Mouse (Mus musculus) embryonic fibroblast, embryonic 13.5 days (primary cell): ENCODE results near the gene Cdiptos. TPM values are rescaled to one million over a fixed set of nuclear protein-coding genes. Genes with fewer than 3 reads are reported as not detected.
A peak's percentile ranks its signal among the peaks of the same experiment; 100 is the strongest.

Experiments
- H3K27ac ChIP-seq: 2 replicates; pipeline ENCODE4 v1.5.1; 2012; ENCODE audit warnings: low read length, control low read depth, inconsistent platforms; ENCODE audit not compliant: insufficient read depth
- H3K4me1 ChIP-seq: 2 replicates; pipeline ENCODE4 v1.6.1; 2011; ENCODE audit warnings: low read length; ENCODE audit not compliant: control insufficient read depth, insufficient read depth
- H3K4me3 ChIP-seq: 2 replicates; pipeline ENCODE4 v1.5.1; 2011; ENCODE audit warnings: mild to moderate bottlenecking, control low read depth, low read length; ENCODE audit not compliant: insufficient read depth
- CTCF ChIP-seq: IDR thresholded peaks from 2 replicates; pipeline ENCODE4 v1.5.1; 2011; ENCODE audit warnings: mild to moderate bottlenecking, control low read depth, low read length, moderate library complexity, borderline replicate concordance; ENCODE audit not compliant: insufficient read depth
- POLR2A ChIP-seq: IDR thresholded peaks from 2 replicates; pipeline ENCODE4 v1.6.1; 2011; ENCODE audit warnings: low read depth, mild to moderate bottlenecking, control low read depth, low read length, moderate library complexity
- polyA plus RNA-seq: library from polyadenylated mRNA; stranded (reverse); fragments of >200 nt; gene quantifications from 2 replicates; pipeline ENCODE4 v1.2.4, GENCODE M21; 2011; ENCODE audit warnings: low read depth; ENCODE audit not compliant: missing spikeins, insufficient read length

Cdiptos gene
- 1.7 TPM in 1 of 2 replicates, not detected in the other for polyA plus RNA-seq

DNA sequence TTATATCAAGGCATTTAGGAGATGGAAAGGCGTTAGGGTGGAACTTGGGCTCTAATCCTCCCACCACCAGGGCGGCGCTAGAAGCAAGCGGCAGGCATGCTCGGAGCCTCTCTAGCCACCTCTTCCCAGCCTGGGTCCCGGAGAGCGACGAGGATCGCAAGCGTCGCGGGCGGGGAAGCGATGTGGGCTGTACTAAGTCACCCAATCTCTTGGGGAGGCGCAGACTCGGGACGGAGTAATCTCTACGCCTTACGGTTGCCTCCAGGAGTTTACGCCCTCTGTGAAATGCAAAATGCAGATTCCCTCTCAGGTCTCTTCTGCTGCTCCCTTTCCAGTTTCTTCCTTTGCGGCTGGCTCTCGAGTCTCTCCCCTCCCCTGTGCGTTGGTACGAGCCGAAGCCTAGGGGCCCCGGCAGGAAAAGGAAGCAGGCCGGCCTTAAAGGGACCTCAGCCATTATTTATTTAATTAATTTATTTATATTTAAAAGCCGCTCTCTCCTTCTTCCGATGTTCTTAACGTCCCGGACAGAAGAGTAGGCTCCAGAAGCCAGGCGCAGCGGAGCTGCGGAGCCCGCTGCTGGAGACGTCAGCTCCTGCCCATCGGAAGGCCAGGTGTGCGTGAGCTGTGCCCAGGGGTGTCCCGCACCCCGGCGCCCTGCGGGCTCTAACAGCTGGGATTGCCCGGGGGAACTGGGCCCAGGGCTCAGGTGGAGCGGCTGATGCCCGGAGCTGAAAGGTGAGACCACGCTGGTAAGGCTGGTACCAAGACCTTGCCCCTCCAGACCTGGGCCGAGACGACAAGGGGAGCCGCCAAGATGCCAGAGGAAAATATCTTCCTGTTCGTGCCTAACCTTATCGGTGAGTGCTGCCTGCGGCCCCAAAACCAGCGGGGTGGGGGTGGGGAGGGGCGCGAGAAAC lies at the start of gene Cdiptos:
Cdiptos (minus strand) TSS at position 149 of the 917 bp plus-strand sequence.
- Histone ChIP-seq H3K4me3 (peak within 1 kb of the TSS; percentile 98), H3K4me1 (no peaks in the 10 kb centered on the region), H3K27ac (peak within 1 kb of the TSS; percentile 97)
- TF ChIP-seq POLR2A (0 out of 2 replicates have a peak, but pooled peaks have one; percentile 12), CTCF (peak; percentile 84)

DNA sequence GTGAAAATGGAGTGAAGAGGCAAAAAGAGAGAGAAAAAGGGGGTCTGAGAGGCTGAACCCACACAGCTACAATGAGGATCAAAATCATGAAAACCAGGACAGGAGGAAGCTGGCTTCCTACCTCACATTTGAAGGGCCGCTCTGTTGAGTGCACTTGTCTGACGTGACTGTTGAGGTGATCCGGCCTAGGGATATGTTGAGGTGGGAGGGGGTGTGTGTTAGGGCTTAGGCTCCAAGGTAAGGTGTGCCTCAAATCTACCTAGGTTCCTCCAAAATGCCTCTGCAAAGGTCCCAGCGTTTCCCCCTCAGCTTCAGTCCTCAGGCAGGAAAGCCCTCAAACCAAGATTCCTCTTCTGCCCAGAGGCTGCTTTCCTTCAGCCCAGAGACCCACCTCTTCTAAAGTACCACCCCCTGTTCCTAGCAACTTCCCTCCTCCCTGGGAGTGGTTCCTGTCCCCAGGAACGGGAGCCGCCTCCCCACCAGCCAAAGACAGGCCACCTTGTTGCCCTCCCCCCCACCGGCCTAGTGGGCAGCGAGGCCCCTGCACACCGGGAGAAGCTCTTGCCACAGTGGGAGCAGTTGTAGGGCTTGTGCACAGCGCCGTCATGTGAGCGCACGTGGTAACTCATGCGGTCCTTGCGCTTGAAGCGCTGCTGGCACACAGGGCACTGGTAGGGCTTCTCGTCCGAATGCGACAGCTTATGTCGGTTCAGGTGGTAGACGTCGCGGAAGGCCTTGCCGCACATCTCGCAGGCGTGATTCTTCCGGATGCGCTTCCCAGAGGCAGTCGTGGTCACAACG lies 49.1 kb upstream of the Cdiptos start:
- peak overlapping the region; percentile 73 for H3K4me3 ChIP-seq
- peaks cover 8% of the 10 kb centered on the region for H3K4me1 ChIP-seq
- peak overlapping the region; percentile 94 for H3K27ac ChIP-seq
- TF ChIP-seq POLR2A (peak; percentile 81), CTCF (peak; percentile 82; the same call in 1 of the 2 replicates)

DNA sequence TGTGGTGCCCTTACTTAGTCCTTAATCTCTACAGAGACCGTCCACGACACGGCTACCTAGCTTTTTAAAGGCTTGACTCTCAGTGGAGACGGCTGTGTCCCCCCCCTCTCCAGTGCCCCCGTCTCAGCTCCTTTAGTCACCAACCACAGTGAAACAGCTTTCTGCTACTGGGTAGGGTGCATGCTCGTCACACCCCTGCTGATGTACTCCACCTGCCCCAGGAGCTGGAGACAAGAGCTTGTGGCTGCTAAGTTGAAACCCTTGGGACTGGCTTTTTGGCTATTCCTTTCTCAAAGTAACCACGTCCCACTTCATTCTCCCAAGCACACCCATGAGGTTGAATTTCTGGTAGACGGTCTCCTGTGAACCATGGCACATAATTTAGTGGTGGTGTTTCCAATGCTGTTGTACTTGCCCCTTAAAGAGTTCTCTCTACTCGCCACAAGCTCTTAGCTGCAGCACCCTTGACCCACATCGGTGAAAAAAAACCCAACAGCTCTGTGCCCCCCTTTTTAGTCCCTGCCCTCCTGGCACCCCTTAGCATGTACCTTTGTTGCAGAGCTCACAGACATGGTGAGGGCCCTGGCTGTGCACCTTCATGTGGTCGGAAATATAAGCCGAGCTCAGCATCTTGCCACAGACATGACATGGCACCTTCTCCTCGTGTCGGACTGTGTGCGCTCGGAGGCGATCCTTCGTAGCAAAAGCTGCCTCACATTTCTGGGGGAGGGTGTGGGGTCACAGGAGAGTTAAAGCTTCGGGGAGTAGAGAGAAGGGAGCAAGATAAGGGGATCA lies 48.2 kb upstream of the Cdiptos start:
- no peak for TF ChIP-seq POLR2A
- H3K4me3 ChIP-seq, result peak overlapping the region; percentile 73
- peaks cover 8% of the 10 kb centered on the region for H3K4me1 ChIP-seq
- H3K27ac ChIP-seq, result peak overlapping the region; percentile 6; the same call in 1 of the 2 replicates

DNA sequence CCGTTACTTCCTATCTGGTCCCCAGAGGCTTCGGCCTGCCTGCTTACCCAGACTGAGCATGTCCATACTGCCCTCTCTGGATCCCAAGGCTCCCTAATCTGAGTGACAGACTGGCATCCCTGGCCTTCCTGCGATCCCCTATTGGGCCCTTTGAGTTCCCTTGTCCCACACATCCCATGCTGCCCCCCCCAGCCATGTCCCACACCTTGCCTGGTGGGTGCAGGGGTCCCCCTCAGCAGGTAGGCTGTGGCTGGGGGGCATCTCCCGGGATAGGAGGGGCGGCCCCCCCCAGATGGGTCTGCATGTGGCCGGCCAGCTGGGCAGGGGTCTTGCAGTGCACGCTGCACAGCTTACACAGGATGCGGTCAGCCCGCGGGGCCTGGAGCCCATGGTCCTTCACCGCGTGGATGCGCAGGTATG lies 47.4 kb upstream of the Cdiptos start:
- 0 out of 2 replicates have a peak, but pooled peaks have one; percentile 18 for TF ChIP-seq POLR2A
- TF ChIP-seq CTCF, result no peak
- Histone ChIP-seq H3K4me1 (peaks cover 8% of the 10 kb centered on the region), H3K27ac (no peak overlapping the region), H3K4me3 (peak overlapping the region; percentile 7; the same call in 1 of the 2 replicates)

DNA sequence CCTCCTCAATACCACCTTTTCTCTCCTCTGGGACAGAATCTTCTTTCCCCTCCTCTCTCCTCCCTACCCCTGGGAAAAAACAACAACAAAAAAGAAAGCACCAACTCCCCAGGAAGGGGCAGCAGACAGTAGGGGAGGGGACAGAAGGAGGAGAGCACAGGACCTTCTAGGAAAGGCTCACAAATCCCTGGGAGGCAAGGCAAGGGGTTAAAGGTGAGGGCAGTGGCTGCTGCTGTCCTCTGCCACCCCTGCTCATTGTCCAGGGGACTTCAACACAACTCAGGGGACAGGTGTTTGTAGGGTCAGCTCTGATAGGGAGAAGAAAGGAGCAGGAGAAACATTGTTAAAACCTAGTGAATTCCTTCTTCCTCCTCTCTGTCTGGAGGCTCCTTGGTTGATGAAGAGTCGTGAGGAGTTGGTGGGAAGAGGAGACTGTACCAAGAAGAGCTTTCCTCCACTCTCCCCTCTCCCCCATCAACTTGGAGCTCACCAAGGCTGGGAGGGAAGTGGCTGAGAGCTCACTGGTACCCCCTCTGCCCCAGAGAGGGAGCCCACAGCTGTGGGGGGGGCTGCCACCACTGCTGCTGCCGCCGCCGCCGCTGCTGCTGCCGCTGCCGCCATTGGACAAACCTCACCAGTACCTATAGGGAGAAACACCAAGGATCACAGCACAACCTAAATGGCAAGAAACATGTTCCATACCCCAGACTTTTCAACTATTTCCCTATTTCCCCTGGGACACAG lies 46.8 kb upstream of the Cdiptos start:
- Histone ChIP-seq H3K4me1 (peaks cover 8% of the 10 kb centered on the region; the same call in 1 of the 2 replicates), H3K4me3 (no peak overlapping the region), H3K27ac (no peak overlapping the region)
- TF ChIP-seq POLR2A, result no peak
- TF ChIP-seq CTCF, result no peak

DNA sequence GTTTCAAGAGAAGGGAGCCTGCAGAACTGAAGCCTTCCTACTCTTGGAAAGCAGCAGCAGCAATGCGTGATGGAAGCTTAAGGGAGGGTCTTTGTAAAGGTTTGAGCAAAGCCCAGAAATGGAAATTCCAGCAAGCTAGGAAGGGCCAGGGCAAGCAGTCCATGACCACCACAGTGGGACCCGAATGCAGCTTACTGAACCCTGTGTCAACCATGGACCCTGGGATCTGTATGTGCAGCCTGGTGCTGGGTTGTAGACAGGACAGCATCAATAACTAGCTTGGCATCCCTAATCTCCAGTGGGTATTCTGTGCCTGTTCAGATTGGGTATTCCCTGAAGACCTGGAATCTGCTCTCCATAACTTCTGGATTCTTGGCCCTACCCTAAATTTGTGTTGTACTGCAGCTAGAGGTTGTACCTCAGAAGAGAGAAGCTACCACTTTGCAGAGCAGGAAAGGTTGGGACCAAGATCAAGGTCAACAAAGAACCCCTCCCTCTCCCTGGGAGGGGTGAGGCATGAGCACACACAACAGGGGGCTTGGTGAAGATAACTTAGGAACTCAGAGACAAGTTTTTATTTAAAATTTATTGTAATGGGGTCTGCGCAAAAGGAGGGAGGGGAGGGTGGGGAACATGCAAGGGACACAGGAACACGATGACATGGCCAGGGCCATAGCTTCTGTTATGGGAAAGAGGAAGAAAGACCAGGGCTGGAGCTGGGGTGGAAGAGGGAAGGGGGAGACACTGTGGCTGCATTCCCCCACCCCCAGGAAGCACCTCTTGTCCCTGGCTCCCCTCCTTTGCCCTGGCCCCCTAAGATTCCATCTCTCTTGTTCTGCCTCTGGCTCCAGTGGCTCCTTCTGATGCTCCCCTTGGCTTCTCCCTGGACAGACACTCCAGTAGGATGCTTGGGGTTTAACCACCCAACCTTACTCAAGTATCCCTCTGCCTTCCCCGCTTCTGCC lies 45.9 kb upstream of the Cdiptos start:
- peak overlapping the region; percentile 17; the same call in 1 of the 2 replicates for H3K4me3 ChIP-seq
- H3K27ac ChIP-seq, result no peak overlapping the region
- peaks cover 8% of the 10 kb centered on the region; the same call in 1 of the 2 replicates for H3K4me1 ChIP-seq
- TF ChIP-seq CTCF (no peak), POLR2A (0 out of 2 replicates have a peak, but pooled peaks have one; percentile 14)

DNA sequence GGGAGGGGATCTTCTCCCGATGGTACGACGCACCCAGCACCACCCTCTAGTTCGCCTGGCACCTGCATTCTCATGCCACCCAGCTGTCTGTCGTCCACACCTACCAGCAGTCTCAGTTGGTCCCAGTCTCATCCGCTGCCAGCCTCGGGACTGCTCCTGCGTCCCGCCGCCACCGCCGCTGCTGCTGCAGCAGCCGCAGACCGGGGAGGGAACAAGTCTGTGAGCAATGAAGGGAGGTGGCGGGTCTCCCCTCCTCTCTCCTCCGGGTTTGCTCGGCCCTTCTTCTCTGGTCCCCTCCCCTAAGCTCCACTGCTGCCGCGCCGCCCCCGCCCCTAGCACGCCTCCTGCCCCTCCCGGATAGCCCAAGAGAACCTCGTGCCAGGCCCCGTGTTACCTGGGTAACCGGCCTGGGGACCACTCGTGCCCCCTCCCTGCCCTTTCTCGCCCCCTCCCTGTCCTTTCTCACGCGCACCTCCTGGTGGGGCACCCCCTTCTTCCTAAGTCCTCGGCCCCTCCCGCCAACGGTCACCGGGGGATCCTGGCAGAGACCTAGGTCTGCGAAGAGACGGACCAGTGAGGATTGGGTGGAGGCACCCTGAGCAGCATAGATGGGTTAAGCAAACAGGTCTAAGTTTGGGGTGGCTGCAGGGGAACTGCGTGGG lies 45.1 kb upstream of the Cdiptos start, which contains the start of the genes Gm42742 and Prrt2:
Gm42742 (minus strand) TSS at position 197 of the 662 bp plus-strand sequence.
Prrt2 (minus strand) TSS at position 311 of the 662 bp plus-strand sequence.
- no peak within 1 kb of the TSS for H3K27ac ChIP-seq
- peak within 1 kb of the TSS; percentile 29 for H3K4me3 ChIP-seq
- H3K4me1 ChIP-seq, result peaks cover 8% of the 10 kb centered on the region; the same call in 1 of the 2 replicates
- TF ChIP-seq CTCF, result no peak
- TF ChIP-seq POLR2A, result peak; percentile 83
